Mouse (Mus musculus): ENCODE measurements around the gene Spint3. TPM values are rescaled to one million over a fixed set of nuclear protein-coding genes. Genes with fewer than 3 reads are reported as not detected.
A peak's percentile ranks its signal among the peaks of the same experiment; 100 is the strongest.
"Not testable (repeated sequence)": the region's sequence is repeated elsewhere in the genome, so short reads cannot be mapped to it uniquely, and the experiment has no call there.

Spint3 gene
- total RNA-seq (2021) = not detected

- not testable (repeated sequence) for DNase-seq (ENCODE audit: extremely low spot score in 1 of 2, low spot score in 1 of 2)
Measured at GRCm38 (mm10) chr2:164573359-164573758, at the start of gene Spint3. Spint3 (minus strand) TSS chr2:164573459.

- DNase-seq (ENCODE audit: extremely low spot score in 1 of 2, low spot score in 1 of 2) = no peak
Measured at GRCm38 (mm10) chr2:164621775-164622174, 48.5 kb upstream of the Spint3 start.

GRCm38 (mm10) chr2:164619050-164619449 lies 45.8 kb upstream of the Spint3 start:
- no peak for DNase-seq (ENCODE audit: extremely low spot score in 1 of 2, low spot score in 1 of 2)

- DNase-seq (ENCODE audit: extremely low spot score in 1 of 2, low spot score in 1 of 2) = no peak
Measured at GRCm38 (mm10) chr2:164615386-164615785, 42.1 kb upstream of the Spint3 start.

- DNase-seq (ENCODE audit: extremely low spot score in 1 of 2, low spot score in 1 of 2) = not testable (repeated sequence)
Measured at GRCm38 (mm10) chr2:164613471-164613870, 40.2 kb upstream of the Spint3 start, which contains the start of the genes Wfdc6b and Wfdc8. Wfdc6b (plus strand) TSS chr2:164613522. Wfdc8 (minus strand) TSS chr2:164613626.

GRCm38 (mm10) chr2:164608781-164609180 lies 35.5 kb upstream of the Spint3 start:
- DNase-seq (ENCODE audit: extremely low spot score in 1 of 2, low spot score in 1 of 2) = no peak

- DNase-seq (ENCODE audit: extremely low spot score in 1 of 2, low spot score in 1 of 2) = no peak
Measured at GRCm38 (mm10) chr2:164604411-164604810, 31.2 kb upstream of the Spint3 start.

GRCm38 (mm10) chr2:164603482-164603881 lies 30.2 kb upstream of the Spint3 start:
- DNase-seq (ENCODE audit: extremely low spot score in 1 of 2, low spot score in 1 of 2) = no peak

GRCm38 (mm10) chr2:164600179-164600578 lies 26.9 kb upstream of the Spint3 start:
- no peak for DNase-seq (ENCODE audit: extremely low spot score in 1 of 2, low spot score in 1 of 2)

- no peak for DNase-seq (ENCODE audit: extremely low spot score in 1 of 2, low spot score in 1 of 2)
Measured at GRCm38 (mm10) chr2:164593494-164593893, 20.2 kb upstream of the Spint3 start, which contains the start of gene Eppin. Eppin (minus strand) TSS chr2:164593594.

- peak in 1 of 2 experiments; percentile 16 for DNase-seq (ENCODE audit: extremely low spot score in 1 of 2, low spot score in 1 of 2)
Measured at GRCm38 (mm10) chr2:164592014-164592413, 18.8 kb upstream of the Spint3 start.

- not testable (repeated sequence) for DNase-seq (ENCODE audit: extremely low spot score in 1 of 2, low spot score in 1 of 2)
Measured at GRCm38 (mm10) chr2:164585025-164585725, 11.9 kb upstream of the Spint3 start, which contains the start of gene Wfdc6a. Wfdc6a (minus strand) TSS chr2:164585447.

- no peak for DNase-seq (ENCODE audit: extremely low spot score in 1 of 2, low spot score in 1 of 2)
Measured at GRCm38 (mm10) chr2:164567460-164567859, 5.8 kb downstream of the Spint3 start.

GRCm38 (mm10) chr2:164566997-164567396 lies 6.3 kb downstream of the Spint3 start:
- no peak for DNase-seq (ENCODE audit: extremely low spot score in 1 of 2, low spot score in 1 of 2)

GRCm38 (mm10) chr2:164564346-164564745 lies 8.9 kb downstream of the Spint3 start:
- DNase-seq (ENCODE audit: extremely low spot score in 1 of 2, low spot score in 1 of 2) = no peak

- peak in 1 of 2 experiments; percentile 20 for DNase-seq (ENCODE audit: extremely low spot score in 1 of 2, low spot score in 1 of 2)
Measured at GRCm38 (mm10) chr2:164563339-164564038, 9.8 kb downstream of the Spint3 start.

- DNase-seq (ENCODE audit: extremely low spot score in 1 of 2, low spot score in 1 of 2) = no peak
Measured at GRCm38 (mm10) chr2:164562391-164563188, 10.7 kb downstream of the Spint3 start, which contains the start of gene Wfdc2. Wfdc2 (plus strand) TSS chr2:164562413.

- no peak for DNase-seq (ENCODE audit: extremely low spot score in 1 of 2, low spot score in 1 of 2)
Measured at GRCm38 (mm10) chr2:164560106-164560505, 13.2 kb downstream of the Spint3 start.

- DNase-seq (ENCODE audit: extremely low spot score in 1 of 2, low spot score in 1 of 2) = no peak
Measured at GRCm38 (mm10) chr2:164558991-164559645, 14.1 kb downstream of the Spint3 start.

- DNase-seq (ENCODE audit: extremely low spot score in 1 of 2, low spot score in 1 of 2) = no peak
Measured at GRCm38 (mm10) chr2:164558426-164558825, 14.8 kb downstream of the Spint3 start.

Data from layer of hippocampus, postnatal 25 days (tissue).